ENCODE assay signal across 29 mouse cellular contexts in genomic region chr12:71573456-71573855, GRCm38 (mm10).
A peak's percentile ranks its signal among the peaks of the same experiment; 100 is the strongest.
DNase-seq lines count a peak whose midpoint lies in the region; ATAC-seq and TF ChIP-seq lines count a peak whose summit lies in the region.
"Had no signal": no experiment of that assay in that cellular context is flagged by ENCODE, and none has a peak within 500 bp of the region (broad histone marks: within the 10 kb centered on the region; RNA-seq: fewer than 3 reads in every experiment).

No protein-coding gene starts in this region.

- H3K27ac ChIP-seq in hindbrain, embryonic 10.5 days, result 0 out of 2 replicates have a peak overlapping the region, but pooled peaks have one; percentile 79
- H3K27ac ChIP-seq in hindbrain, embryonic 11.5 days (ENCODE audit: low read depth, low read length), result no peak overlapping the region
- no peak overlapping the region for H3K27ac ChIP-seq in midbrain, embryonic 11.5 days (ENCODE audit: low read depth, low read length)
- H3K27ac ChIP-seq in midbrain, embryonic 10.5 days (replicated peaks), result no peak overlapping the region; the same call in 1 of the 2 replicates
- peak overlapping the region; percentile 4; the same call in 1 of the 2 replicates for H3K27ac ChIP-seq in forebrain, postnatal 0 days (ENCODE audit: low read depth, low read length)
- H3K27ac ChIP-seq: embryonic facial prominence, embryonic 12.5 days; heart, embryonic 15.5 days; liver, embryonic 14.5 days had no signal

- no peak overlapping the region for H3K4me3 ChIP-seq in hindbrain, embryonic 10.5 days
- H3K4me3 ChIP-seq in hindbrain, embryonic 11.5 days (ENCODE audit: low read depth, low read length), result no peak overlapping the region
- H3K4me3 ChIP-seq in midbrain, embryonic 11.5 days (ENCODE audit: low read depth, low read length), result no peak overlapping the region
- H3K4me3 ChIP-seq in midbrain, embryonic 10.5 days, result no peak overlapping the region
- H3K4me3 ChIP-seq in forebrain, postnatal 0 days (ENCODE audit: low read depth, low read length), result no peak overlapping the region
- H3K4me3 ChIP-seq: embryonic facial prominence, embryonic 12.5 days; heart, embryonic 15.5 days; myocyte had no signal

- no peak overlapping the region for H3K9ac ChIP-seq in hindbrain, embryonic 11.5 days (ENCODE audit: low read depth, low read length)
- no peak overlapping the region for H3K9ac ChIP-seq in midbrain, embryonic 11.5 days (ENCODE audit: low read length)
- H3K9ac ChIP-seq in forebrain, postnatal 0 days, result no peak overlapping the region
- H3K9ac ChIP-seq: embryonic facial prominence, embryonic 12.5 days; heart, embryonic 15.5 days; liver, embryonic 14.5 days; lung, embryonic 14.5 days had no signal

- H3K27me3 ChIP-seq in hindbrain, embryonic 10.5 days (ENCODE audit: insufficient read depth, poor library complexity, severe bottlenecking), result no peaks in the 10 kb centered on the region
- H3K27me3 ChIP-seq in hindbrain, embryonic 11.5 days (ENCODE audit: control insufficient read depth, insufficient read depth, low read length), result no peaks in the 10 kb centered on the region
- H3K27me3 ChIP-seq in midbrain, embryonic 11.5 days (ENCODE audit: control insufficient read depth, insufficient read depth, low read length), result no peaks in the 10 kb centered on the region
- H3K27me3 ChIP-seq in midbrain, embryonic 10.5 days (ENCODE audit: low read depth, poor library complexity, severe bottlenecking), result no peaks in the 10 kb centered on the region
- H3K27me3 ChIP-seq in forebrain, postnatal 0 days (ENCODE audit: insufficient read depth, low read length), result no peaks in the 10 kb centered on the region
- H3K27me3 ChIP-seq: CH12.LX; embryonic facial prominence, embryonic 12.5 days; heart, embryonic 15.5 days had no signal

- no peak overlapping the region for H3K4me2 ChIP-seq in hindbrain, embryonic 11.5 days (replicated peaks; ENCODE audit: low read depth, low read length)
- H3K4me2 ChIP-seq in midbrain, embryonic 11.5 days, result no peak overlapping the region
- H3K4me2 ChIP-seq in forebrain, postnatal 0 days (ENCODE audit: low read depth), result no peak overlapping the region
- H3K4me2 ChIP-seq: embryonic facial prominence, embryonic 12.5 days; heart, embryonic 15.5 days; lung, embryonic 14.5 days had no signal

- peak; percentile 1 for DNase-seq in embryo, embryonic 10 days (ENCODE audit: low spot score)
- DNase-seq in embryo, embryonic 10.5 days (ENCODE audit: low spot score), result no peak
- DNase-seq in hindbrain, embryonic 10.5 days (ENCODE audit: low spot score), result no peak
- DNase-seq in hindbrain, embryonic 11.5 days (ENCODE audit: low spot score), result no peak
- DNase-seq in midbrain, embryonic 11.5 days (ENCODE audit: low spot score, missing footprints), result peak; percentile 73
- DNase-seq in midbrain, embryonic 10.5 days (ENCODE audit: low spot score), result no peak
- DNase-seq in forebrain, postnatal 0 days, result no peak
- DNase-seq: adrenal gland, adult 8-10 months; cerebellum, adult 8-10 months; cerebellum, postnatal 25 days; embryo, embryonic 11 days; gastrocnemius, postnatal 10 days; kidney, adult 9 months; kidney, postnatal 10 days; layer of hippocampus, postnatal 36 days; left cerebral cortex, postnatal 4 days; liver; lung, embryonic 14.5 days; lung, postnatal 14 days; right cerebral cortex, adult 18-20 months; spleen, adult 18-20 months; thymus, postnatal 14 days had no signal

- peaks cover 54% of the 10 kb centered on the region for H3K4me1 ChIP-seq in hindbrain, embryonic 10.5 days (replicated peaks)
- H3K4me1 ChIP-seq in hindbrain, embryonic 11.5 days (replicated peaks; ENCODE audit: control insufficient read depth, insufficient read depth, low read length), result peaks cover 2% of the 10 kb centered on the region; the same call in 1 of the 2 replicates
- peaks cover 10% of the 10 kb centered on the region for H3K4me1 ChIP-seq in midbrain, embryonic 11.5 days (ENCODE audit: control insufficient read depth, insufficient read depth, low read length)
- peaks cover 41% of the 10 kb centered on the region for H3K4me1 ChIP-seq in midbrain, embryonic 10.5 days
- H3K4me1 ChIP-seq in forebrain, postnatal 0 days (ENCODE audit: insufficient read depth), result no peaks in the 10 kb centered on the region
- H3K4me1 ChIP-seq: heart, embryonic 15.5 days had no signal

- no peak for ATAC-seq in hindbrain, embryonic 11.5 days (ENCODE audit: low FRiP score)
- ATAC-seq in midbrain, embryonic 11.5 days (ENCODE audit: low FRiP score), result no peak
- no peak for ATAC-seq in forebrain, postnatal 0 days
- no peak for ATAC-seq in monocyte, adult 5-6 weeks (replicated peaks; ENCODE audit: insufficient number of reproducible peaks, low FRiP score, low TSS enrichment, poor library complexity, severe bottlenecking)
- ATAC-seq: intestine, postnatal 0 days had no signal

- 90% methylated on average over 8 of the region's 8 CpGs for WGBS in hindbrain, embryonic 10.5 days
- WGBS in hindbrain, embryonic 11.5 days, result 82% methylated on average over 8 of the region's 8 CpGs
- WGBS in midbrain, embryonic 11.5 days, result 91% methylated on average over 8 of the region's 8 CpGs
- 93% methylated on average over 8 of the region's 8 CpGs for WGBS in midbrain, embryonic 10.5 days
- WGBS in forebrain, postnatal 0 days, result 27% methylated on average over 8 of the region's 8 CpGs

- H3K9me3 ChIP-seq in hindbrain, embryonic 10.5 days, result no peaks in the 10 kb centered on the region
- no peaks in the 10 kb centered on the region for H3K9me3 ChIP-seq in hindbrain, embryonic 11.5 days (ENCODE audit: control insufficient read depth, low read length)
- H3K9me3 ChIP-seq in midbrain, embryonic 11.5 days (ENCODE audit: control insufficient read depth, low read length), result no peaks in the 10 kb centered on the region
- no peaks in the 10 kb centered on the region for H3K9me3 ChIP-seq in midbrain, embryonic 10.5 days (replicated peaks)
- H3K9me3 ChIP-seq in forebrain, postnatal 0 days (ENCODE audit: low read length), result no peaks in the 10 kb centered on the region
- H3K9me3 ChIP-seq: embryonic facial prominence, embryonic 12.5 days; heart, embryonic 15.5 days had no signal

- H3K36me3 ChIP-seq in hindbrain, embryonic 10.5 days, result no peaks in the 10 kb centered on the region
- H3K36me3 ChIP-seq in hindbrain, embryonic 11.5 days (ENCODE audit: control insufficient read depth, insufficient read depth, low read length), result no peaks in the 10 kb centered on the region
- H3K36me3 ChIP-seq in midbrain, embryonic 11.5 days (ENCODE audit: control insufficient read depth, insufficient read depth, low read length), result no peaks in the 10 kb centered on the region
- H3K36me3 ChIP-seq in midbrain, embryonic 10.5 days, result no peaks in the 10 kb centered on the region
- H3K36me3 ChIP-seq in forebrain, postnatal 0 days (ENCODE audit: insufficient read depth), result no peaks in the 10 kb centered on the region
- H3K36me3 ChIP-seq: embryonic facial prominence, embryonic 12.5 days; heart, embryonic 15.5 days had no signal

- TF ChIP-seq CTCF in forebrain, postnatal 0 days (IDR thresholded peaks at IDR 0.05; ENCODE audit: low read depth), result no peak

Comparison
In these comparisons a context has a peak if more than half of its experiments do, and no peak if none do; other contexts are left out.
1. DNase-seq: peak in embryo, embryonic 10 days (single experiment) and midbrain, embryonic 11.5 days (single experiment); none in embryo, embryonic 10.5 days (single experiment), hindbrain, embryonic 10.5 days (single experiment), hindbrain, embryonic 11.5 days (single experiment), midbrain, embryonic 10.5 days (single experiment) and forebrain, postnatal 0 days (single experiment).
2. H3K27ac ChIP-seq: peak in hindbrain, embryonic 10.5 days (single experiment) and forebrain, postnatal 0 days (single experiment); none in hindbrain, embryonic 11.5 days (single experiment), midbrain, embryonic 11.5 days (single experiment) and midbrain, embryonic 10.5 days (single experiment).